Mouse (Mus musculus): ENCODE measurements around the gene Clcn7.
"Not testable (repeated sequence)": the region's sequence is repeated elsewhere in the genome, so short reads cannot be mapped to it uniquely, and the experiment has no call there.

The Clcn7 gene

GRCm38 (mm10) chr17:25133275-25133698 is at the start of gene Clcn7:
Gene Clcn7 (plus strand): TSS chr17:25133391.
- peak; percentile 90 for ATAC-seq (ENCODE audit: low TSS enrichment)

- no peak for ATAC-seq (ENCODE audit: low TSS enrichment)
Observed at GRCm38 (mm10) chr17:25083444-25083931, 49.7 kb upstream of the Clcn7 start, which contains the start of gene Tmem204. Gene Tmem204 (minus strand): TSS chr17:25083591.

GRCm38 (mm10) chr17:25084835-25085385 is 48.3 kb upstream of the Clcn7 start:
- ATAC-seq (ENCODE audit: low TSS enrichment): no peak

GRCm38 (mm10) chr17:25086724-25087123 is 46.5 kb upstream of the Clcn7 start:
- no peak for ATAC-seq (ENCODE audit: low TSS enrichment)

GRCm38 (mm10) chr17:25089158-25089557 is 44.0 kb upstream of the Clcn7 start:
- ATAC-seq (ENCODE audit: low TSS enrichment): no peak

- ATAC-seq (ENCODE audit: low TSS enrichment): no peak
Observed at GRCm38 (mm10) chr17:25090450-25090849, 42.7 kb upstream of the Clcn7 start.

- ATAC-seq (ENCODE audit: low TSS enrichment): no peak
Observed at GRCm38 (mm10) chr17:25096221-25096620, 37.0 kb upstream of the Clcn7 start.

GRCm38 (mm10) chr17:25100052-25100451 is 33.1 kb upstream of the Clcn7 start:
- no peak for ATAC-seq (ENCODE audit: low TSS enrichment)

- ATAC-seq (ENCODE audit: low TSS enrichment): no peak
Observed at GRCm38 (mm10) chr17:25101338-25101737, 31.9 kb upstream of the Clcn7 start.

- no peak for ATAC-seq (ENCODE audit: low TSS enrichment)
Observed at GRCm38 (mm10) chr17:25107786-25108185, 25.4 kb upstream of the Clcn7 start.

- ATAC-seq (ENCODE audit: low TSS enrichment): no peak
Observed at GRCm38 (mm10) chr17:25109578-25109977, 23.6 kb upstream of the Clcn7 start.

- ATAC-seq (ENCODE audit: low TSS enrichment): no peak
Observed at GRCm38 (mm10) chr17:25110590-25110989, 22.6 kb upstream of the Clcn7 start.

GRCm38 (mm10) chr17:25111220-25111619 is 22.0 kb upstream of the Clcn7 start:
- ATAC-seq (ENCODE audit: low TSS enrichment): no peak

- peak; percentile 64; the same call in 1 of the 2 replicates for ATAC-seq (ENCODE audit: low TSS enrichment)
Observed at GRCm38 (mm10) chr17:25111739-25112422, 21.3 kb upstream of the Clcn7 start.

GRCm38 (mm10) chr17:25112423-25112810 is 20.8 kb upstream of the Clcn7 start:
- no peak for ATAC-seq (ENCODE audit: low TSS enrichment)

GRCm38 (mm10) chr17:25114908-25115645 is 18.1 kb upstream of the Clcn7 start:
- no peak for ATAC-seq (ENCODE audit: low TSS enrichment)

GRCm38 (mm10) chr17:25115664-25116432 is 17.3 kb upstream of the Clcn7 start, which contains the start of gene Telo2:
Gene Telo2 (minus strand): TSS chr17:25115967.
- ATAC-seq (ENCODE audit: low TSS enrichment): peak; percentile 72

GRCm38 (mm10) chr17:25117263-25117662 is 15.9 kb upstream of the Clcn7 start:
- ATAC-seq (ENCODE audit: low TSS enrichment): peak; percentile 51; the same call in 1 of the 2 replicates

GRCm38 (mm10) chr17:25120406-25120805 is 12.8 kb upstream of the Clcn7 start, which contains the start of gene Ptx4:
Gene Ptx4 (plus strand): TSS chr17:25120760.
- no peak for ATAC-seq (ENCODE audit: low TSS enrichment)

GRCm38 (mm10) chr17:25123979-25124378 is 9.2 kb upstream of the Clcn7 start:
- ATAC-seq (ENCODE audit: low TSS enrichment): no peak

GRCm38 (mm10) chr17:25125442-25126060 is 7.6 kb upstream of the Clcn7 start:
- ATAC-seq (ENCODE audit: low TSS enrichment): not testable (repeated sequence)

All from frontal cortex, adult (tissue).